Mouse (Mus musculus): Measurements from ENCODE around the gene Sptlc3. TPM values are rescaled to one million over a fixed set of nuclear protein-coding genes. Genes with fewer than 3 reads are reported as not detected.

Gene Sptlc3
- total RNA-seq, 2 experiments from 2014 or later = not detected

DNA sequence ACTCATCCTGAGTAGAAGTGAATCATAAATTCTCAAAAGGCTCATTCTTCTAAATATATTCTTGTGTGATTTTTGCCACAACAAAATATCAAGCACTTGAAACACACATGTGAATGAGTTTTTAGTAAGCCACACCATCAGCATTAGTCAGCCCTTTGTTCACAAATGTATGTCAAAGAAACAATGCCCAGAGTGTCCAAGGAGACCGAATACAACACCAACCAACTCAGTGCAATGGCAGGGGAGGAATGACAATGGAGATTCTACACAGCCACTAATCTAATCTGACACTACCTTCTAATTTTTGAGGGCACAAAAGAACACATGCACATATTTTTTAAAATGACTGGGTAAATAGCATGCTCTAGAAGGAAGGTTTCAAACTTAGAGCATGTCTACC is 132.8 kb downstream of the Sptlc3 start:
- intact Hi-C loops (cut with DNase I) = no loop called here
- DNase-seq (ENCODE audit: extremely low spot score in 1 of 2, low spot score in 2 of 2) = no peak

DNA sequence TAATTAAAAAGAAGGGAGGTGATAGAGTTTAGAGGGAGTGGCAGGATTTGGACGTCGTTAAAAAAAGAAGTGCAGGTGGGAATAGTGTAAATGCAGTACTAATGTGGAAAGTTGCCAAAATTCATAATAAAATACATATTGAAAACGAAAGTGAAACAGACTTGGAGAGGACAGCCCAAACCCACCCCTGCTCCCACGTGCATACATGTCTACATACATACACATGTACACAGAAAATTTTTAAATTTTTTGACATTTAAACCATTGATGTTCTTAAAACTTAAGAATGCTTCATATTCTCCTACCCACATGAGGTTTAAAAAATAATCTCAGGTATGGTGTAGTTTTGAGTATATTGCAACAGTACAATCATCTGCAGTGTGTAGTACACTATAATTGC is 135.0 kb downstream of the Sptlc3 start:
- intact Hi-C loops (cut with DNase I) = no loop called here
- no peak for DNase-seq (ENCODE audit: extremely low spot score in 1 of 2, low spot score in 2 of 2)

DNA sequence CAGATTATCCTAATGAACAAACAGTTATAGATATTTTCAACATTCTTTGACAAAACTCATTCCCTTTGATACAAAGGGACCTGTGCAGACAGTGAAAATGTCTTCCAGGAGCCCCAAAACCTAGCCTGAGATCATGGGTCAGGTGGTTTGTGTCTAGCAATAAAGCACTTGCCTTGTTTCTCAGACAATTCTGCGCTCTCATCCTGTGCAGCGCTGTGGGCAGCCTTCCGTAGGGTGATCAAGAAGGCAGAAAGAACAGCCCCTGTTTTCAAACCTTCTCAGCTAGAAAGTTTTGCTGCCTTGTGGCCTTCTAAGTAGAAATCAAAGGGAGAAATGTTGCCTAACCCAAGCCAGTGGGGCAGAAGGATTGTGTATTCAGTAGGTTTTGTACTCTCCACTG is 135.9 kb downstream of the Sptlc3 start:
- intact Hi-C loops (cut with DNase I) = no loop called here
- DNase-seq (ENCODE audit: extremely low spot score in 1 of 2, low spot score in 2 of 2) = no peak

DNA sequence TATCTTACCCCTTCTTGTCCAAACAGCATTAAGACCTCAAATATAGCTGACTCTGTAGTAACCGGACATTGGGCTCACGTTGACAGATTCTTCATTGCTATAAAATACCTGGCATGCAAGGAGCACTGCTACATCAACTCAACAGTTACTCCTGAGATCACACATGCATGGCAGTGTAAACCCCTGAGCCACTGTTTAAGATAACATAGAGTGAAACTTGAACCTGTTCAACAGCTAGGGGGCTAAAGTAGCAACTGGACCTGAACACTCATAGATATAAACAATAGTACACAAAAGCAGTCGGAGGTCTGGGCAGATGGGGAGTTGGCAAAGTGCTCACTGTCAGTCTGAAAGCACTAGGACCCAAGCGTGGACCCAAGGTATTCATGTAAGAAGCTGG is 140.8 kb downstream of the Sptlc3 start:
- intact Hi-C loops (cut with DNase I) = no loop called here
- no peak for DNase-seq (ENCODE audit: extremely low spot score in 1 of 2, low spot score in 2 of 2)

DNA sequence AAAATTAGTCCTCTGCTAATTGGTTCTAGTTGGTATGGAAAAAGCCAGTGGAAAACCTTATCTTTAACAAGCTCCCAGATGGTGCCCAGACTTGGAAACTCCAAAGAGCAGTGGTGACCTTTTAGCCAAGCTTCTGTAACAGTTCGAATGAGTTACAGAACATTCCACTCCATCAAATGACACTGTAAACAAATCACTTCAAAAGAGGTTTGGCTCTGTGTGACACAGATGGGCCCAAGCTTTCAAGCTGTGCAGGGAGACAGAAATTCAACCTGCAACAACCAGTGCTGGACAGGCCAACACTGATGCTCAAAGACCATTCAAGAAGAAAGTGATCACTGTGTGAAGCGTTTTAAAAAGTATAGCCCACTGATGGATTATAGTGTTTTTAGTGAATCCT is 144.1 kb downstream of the Sptlc3 start:
- DNase-seq (ENCODE audit: extremely low spot score in 1 of 2, low spot score in 2 of 2) = no peak
- intact Hi-C loops (cut with DNase I) = no loop called here

DNA sequence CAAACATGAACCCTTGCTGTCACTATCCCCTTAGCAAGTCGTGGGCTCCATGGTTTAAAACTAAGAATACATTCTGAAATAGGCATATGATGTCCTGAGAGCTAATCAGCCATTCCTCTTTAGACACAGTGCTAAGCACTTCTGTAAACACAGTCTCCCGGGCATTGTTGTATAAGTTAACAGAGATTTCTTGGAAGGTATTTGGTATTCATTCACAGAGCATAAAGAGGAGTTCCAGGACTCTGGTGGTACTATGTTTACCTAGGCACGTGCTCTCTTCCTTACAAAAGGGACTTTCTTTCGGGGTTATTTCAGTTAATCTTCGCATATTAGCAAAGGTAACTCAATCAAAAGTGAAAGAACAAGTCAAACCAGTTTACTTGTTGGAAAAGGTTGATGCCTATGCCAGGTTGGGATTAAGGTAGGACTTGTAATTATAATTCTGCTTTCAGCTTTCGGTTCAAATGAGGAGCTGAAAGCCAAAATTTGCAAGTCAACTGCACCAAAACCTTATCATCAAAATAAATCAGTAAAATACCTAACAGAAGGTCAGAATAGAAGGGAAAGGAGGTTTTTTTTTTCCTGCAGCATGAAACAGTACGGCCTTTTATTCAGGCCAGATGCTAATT is 148.2 kb downstream of the Sptlc3 start:
- intact Hi-C loops (cut with DNase I) = no loop called here
- no peak for DNase-seq (ENCODE audit: extremely low spot score in 1 of 2, low spot score in 2 of 2)

DNA sequence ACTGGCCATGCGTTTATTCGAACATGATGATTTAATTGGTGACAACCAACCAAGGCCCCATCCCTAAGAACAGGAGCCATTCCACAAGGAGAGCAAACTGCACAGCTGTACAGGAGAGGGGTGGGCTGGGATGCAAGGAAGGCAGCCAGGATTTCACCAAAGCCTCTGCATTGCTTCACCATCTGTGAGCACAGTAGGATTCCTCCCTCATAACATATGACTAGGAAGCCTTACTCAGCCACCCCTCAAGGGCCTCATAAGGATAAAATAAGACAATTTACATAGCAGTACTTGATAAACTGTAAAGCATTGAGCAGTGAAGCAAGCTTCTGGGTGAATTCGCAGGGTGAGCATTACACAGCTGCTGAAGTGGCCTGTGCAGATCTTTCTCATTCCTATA is 155.8 kb downstream of the Sptlc3 start:
- DNase-seq (ENCODE audit: extremely low spot score in 1 of 2, low spot score in 2 of 2) = peak in 1 of 2 experiments; percentile 8
- intact Hi-C loops (cut with DNase I) = no loop called here

DNA sequence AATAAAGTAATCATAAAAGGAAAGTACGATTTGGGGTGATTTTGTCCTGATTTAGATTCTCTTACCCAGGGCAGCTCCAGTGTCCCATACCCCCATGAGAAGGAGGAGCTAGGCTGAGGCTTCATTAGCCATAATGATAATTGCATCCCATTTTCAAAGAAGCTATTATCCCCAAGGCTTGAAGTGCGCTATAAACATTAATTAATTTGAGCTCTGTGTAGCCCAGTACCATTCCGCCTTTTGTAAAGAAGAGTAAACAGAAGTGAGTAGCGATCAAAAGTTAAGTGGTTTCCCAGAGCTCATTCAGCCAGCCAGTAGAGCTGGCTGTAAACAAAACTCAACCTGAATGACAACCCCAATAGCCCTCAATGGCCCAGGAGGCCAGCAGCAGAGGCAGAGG is 163.0 kb downstream of the Sptlc3 start:
- intact Hi-C loops (cut with DNase I) = no loop called here
- no peak for DNase-seq (ENCODE audit: extremely low spot score in 1 of 2, low spot score in 2 of 2)

DNA sequence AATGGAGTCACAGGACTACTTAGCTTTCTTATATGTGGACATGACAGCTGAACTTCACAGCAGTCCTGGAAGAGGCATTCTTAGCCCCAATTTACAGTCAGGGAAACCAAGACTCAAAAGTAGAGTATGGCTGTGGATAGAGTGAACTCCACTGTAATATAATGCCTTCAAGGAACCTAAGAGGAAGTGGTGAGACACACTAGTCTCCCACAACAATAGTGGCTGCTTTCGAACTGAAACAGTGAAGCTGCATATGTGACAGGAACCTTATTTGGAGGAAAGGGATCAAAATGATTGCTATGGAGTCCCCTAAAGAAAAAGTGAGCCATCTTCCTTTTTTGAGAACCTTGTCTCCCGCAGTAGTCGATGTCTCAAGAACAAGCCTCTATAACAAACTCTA is 178.1 kb downstream of the Sptlc3 start:
- intact Hi-C loops (cut with DNase I) = loop anchor here (10.0 kb wide), 1 partner anchor 353 kb away; no protein-coding TSS in a partner anchor
- no peak for DNase-seq (ENCODE audit: extremely low spot score in 1 of 2, low spot score in 2 of 2)

DNA sequence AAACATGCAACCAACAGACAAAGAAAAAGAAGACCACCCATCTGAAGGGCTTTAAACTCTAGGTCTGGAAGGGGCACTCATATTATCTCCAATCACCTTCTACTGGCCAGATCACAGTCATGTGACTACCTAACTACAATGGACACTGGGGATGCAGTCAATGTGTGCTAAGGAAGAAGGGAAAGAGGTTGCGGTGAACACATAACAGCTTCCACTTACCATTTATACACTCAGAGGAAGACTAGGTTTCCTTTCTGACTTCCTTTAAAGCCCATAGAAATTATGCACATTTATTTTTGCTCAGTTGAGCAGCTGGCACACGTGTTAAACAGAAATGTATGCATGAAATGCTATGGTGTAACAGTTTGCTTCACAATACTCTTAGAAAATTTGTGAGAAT is 178.7 kb downstream of the Sptlc3 start:
- DNase-seq (ENCODE audit: extremely low spot score in 1 of 2, low spot score in 2 of 2) = no peak
- intact Hi-C loops (cut with DNase I) = loop anchor here (10.0 kb wide), 1 partner anchor 352 kb away; no protein-coding TSS in a partner anchor

DNA sequence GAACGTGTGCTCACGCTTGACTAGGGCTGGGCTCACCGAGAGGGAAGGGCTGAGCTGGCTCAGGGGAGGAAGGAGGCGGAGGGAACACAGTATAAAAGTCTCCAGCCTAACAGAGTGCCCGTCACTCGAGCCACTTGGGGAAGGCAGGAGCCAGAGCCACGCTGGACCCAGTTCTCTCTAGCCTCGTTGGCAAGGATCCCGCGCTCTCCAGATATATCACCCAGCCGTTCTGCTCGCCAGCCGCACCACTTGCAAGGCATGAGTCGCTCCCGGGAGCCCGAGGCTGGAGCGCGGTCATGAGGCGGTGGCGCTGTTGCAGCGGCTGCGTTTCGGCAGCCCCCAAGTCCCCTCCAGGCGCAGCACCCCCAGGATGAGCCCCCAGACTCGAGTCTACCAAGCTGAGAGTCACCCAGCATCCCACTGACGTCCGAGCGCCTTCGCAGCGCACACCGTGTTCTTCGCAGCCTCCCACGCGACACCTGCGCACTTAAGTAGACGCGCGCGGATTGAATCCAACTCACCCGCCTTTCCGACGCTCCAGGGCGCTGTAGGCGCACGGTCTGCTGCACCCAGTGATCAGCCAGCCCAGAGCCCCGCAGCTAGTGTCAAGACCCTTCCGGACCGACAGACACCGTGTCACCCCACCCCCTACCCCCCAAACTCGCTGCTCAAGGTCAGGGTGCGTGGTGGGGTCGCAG is 183.5 kb downstream of the Sptlc3 start:
- peak; percentile 54 to 81 for DNase-seq (ENCODE audit: extremely low spot score in 1 of 2, low spot score in 2 of 2)
- intact Hi-C loops (cut with DNase I) = loop anchor here (5.0 to 10.0 kb wide), 2 partner anchors 85 to 348 kb away; no protein-coding TSS in a partner anchor

DNA sequence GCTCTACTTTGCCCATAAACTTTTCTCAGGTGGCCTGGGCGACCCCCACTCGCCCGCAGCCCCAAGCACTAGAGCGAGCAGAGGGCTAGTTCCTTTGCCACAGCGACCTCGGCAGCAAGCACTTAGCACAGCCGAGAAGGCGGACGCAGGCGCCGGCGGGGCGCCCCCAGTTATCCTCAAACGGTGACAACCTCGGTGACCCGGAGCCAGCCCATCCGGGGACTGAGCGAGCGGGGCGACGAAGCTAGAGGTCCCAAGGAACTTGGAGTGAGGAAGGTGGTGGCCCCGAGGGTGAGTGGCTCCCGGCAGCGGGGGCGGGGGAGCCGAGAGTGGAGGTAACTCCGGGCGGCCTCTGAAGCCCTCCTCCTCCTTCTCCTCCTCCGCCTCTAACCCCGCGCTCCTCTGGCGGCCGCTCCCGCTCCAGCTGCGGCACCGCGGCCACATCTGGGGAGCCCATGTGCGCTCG is 184.1 kb downstream of the Sptlc3 start, which contains the start of gene Ism1:
Ism1 (plus strand) TSS at position 370 of the 466 bp plus-strand sequence.
- peak in 1 of 2 experiments; percentile 63 for DNase-seq (ENCODE audit: extremely low spot score in 1 of 2, low spot score in 2 of 2)
- intact Hi-C loops (cut with DNase I) = loop anchor here (5.0 to 10.0 kb wide), 2 partner anchors 86 to 347 kb away; no protein-coding TSS in a partner anchor

DNA sequence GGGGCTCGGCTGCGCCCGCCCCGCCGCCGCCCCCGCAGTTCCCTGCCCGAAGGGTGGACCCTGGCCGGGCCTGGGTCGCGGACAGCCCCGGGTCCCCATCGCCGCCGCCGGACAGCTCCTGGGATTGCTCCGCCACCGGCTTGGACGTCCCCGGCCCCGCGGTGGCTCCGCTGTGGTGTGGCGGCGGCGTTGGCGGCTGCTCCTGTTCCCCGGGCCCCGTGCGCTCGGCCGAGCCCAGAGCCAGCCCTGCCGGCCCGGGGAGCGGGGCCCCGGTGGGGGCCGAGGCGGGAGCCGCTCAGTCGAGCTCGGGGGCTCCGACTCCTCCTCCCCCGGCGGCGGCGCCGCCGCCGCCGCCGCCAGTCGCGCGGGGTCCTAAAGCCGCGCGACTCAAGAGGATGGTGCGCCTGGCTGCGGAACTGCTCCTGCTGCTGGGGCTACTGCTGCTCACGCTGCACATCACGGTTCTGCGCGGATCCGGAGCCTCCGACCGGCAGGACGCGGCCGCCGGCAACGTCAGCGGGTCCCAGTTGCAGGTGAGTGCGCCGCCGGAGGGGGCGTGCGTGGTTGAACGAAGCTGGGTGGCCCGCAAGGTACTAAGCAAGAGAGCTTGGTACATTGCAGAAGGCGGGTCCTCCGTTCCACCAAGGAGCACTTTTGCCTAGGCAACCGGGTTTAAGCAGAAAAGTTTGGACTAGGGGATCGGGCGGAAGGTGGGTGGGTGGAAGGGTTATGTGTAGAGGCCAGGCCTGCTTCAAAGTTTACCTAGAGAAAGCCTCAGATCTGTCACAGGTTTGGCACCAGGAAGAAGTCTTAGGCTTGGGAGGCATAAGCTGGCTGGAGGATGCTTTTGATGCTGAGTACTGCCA is 184.8 kb downstream of the Sptlc3 start:
- intact Hi-C loops (cut with DNase I) = loop anchor here (5.0 to 10.0 kb wide), 2 partner anchors 86 to 346 kb away; no protein-coding TSS in a partner anchor
- DNase-seq (ENCODE audit: extremely low spot score in 1 of 2, low spot score in 2 of 2) = peak in 1 of 2 experiments; percentile 78

DNA sequence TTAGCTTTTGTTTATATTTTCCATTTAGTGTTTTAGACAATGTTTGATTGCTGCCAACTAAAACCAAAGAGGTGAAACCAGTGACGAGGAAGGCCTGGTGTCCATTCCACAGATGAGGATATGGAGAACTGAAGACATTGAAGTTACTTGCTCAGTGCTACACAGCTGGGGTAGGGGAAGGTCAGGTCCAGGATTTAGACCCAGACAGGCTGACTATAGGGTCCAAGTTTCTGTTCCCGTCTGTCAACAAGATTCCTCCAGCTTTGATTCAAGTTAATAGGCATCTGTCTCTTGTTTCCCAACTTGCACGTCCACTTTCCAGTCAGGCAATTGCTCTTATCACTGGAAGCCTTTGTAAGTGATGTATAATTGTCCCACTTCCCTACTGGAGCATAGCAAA is 188.8 kb downstream of the Sptlc3 start:
- intact Hi-C loops (cut with DNase I) = no loop called here
- no peak for DNase-seq (ENCODE audit: extremely low spot score in 1 of 2, low spot score in 2 of 2)

Other genes starting within 250 kb of the Sptlc3 start
- 1 to 10 TPM; 4.4 to 6.2 TPM for gene Ism1, start 184.3 kb downstream of the Sptlc3 start, total RNA-seq (2021)

Measured in left cerebral cortex, postnatal 10 days (tissue).